In the genomic region with DNA sequence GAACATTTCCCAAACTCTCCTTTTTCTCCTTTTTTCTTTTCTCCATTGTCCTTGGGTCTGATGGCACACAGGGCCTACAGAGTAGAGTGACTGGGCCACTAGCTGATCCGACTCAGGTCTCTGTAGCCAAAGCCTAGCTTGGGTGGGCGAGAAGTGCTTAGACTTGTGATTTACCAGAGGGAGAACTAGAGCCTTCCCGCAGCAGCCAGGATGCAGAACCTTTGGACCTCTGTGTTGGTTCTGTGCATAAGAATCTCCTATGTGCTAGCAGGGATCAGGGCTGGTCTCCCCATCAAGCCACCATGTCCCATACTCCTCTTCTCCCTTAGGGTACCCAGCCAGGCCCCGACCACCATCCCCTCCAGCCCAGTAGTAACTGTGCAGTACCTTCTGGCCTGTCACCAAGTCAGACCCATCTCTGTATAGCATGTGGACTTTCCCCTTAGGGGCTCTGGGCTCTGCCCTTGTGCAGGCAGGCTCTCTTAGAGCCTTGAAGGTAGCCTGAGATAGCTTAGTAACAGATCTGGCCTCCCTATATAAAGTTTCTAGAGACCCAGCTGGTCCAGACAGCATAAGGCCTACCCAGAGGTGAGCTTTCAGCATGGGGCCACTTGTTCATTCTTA, we compare ENCODE assay signal across 8 mouse cellular contexts.
DNase-seq lines count a peak whose midpoint lies in the region; ATAC-seq lines count a peak whose summit lies in the region.

No protein-coding gene starts in this region.

- no peaks in the 10 kb centered on the region for H3K27me3 ChIP-seq in hindbrain, embryonic 11.5 days (ENCODE audit: control insufficient read depth, insufficient read depth, low read length)
- no peaks in the 10 kb centered on the region for H3K27me3 ChIP-seq in midbrain, embryonic 11.5 days (ENCODE audit: control insufficient read depth, insufficient read depth, low read length)

- no peak overlapping the region for H3K4me2 ChIP-seq in hindbrain, embryonic 11.5 days (replicated peaks; ENCODE audit: low read depth, low read length)
- H3K4me2 ChIP-seq in midbrain, embryonic 11.5 days = no peak overlapping the region

- H3K36me3 ChIP-seq in hindbrain, embryonic 11.5 days (ENCODE audit: control insufficient read depth, insufficient read depth, low read length) = no peaks in the 10 kb centered on the region
- H3K36me3 ChIP-seq in midbrain, embryonic 11.5 days (ENCODE audit: control insufficient read depth, insufficient read depth, low read length) = no peaks in the 10 kb centered on the region

- H3K27ac ChIP-seq in brown adipose tissue, adult 24 weeks (replicated peaks; ENCODE audit: low read depth, low read length) = peak overlapping the region; percentile 86
- H3K27ac ChIP-seq in hindbrain, embryonic 11.5 days (ENCODE audit: low read depth, low read length) = peak overlapping the region; percentile 97
- peak overlapping the region; percentile 98 for H3K27ac ChIP-seq in midbrain, embryonic 11.5 days (ENCODE audit: low read depth, low read length)

- no peak overlapping the region for H3K4me3 ChIP-seq in brown adipose tissue, adult 24 weeks (ENCODE audit: insufficient read depth, low read depth, low read length)
- H3K4me3 ChIP-seq in hindbrain, embryonic 11.5 days (ENCODE audit: low read depth, low read length) = no peak overlapping the region
- H3K4me3 ChIP-seq in midbrain, embryonic 11.5 days (ENCODE audit: low read depth, low read length) = no peak overlapping the region

- peak overlapping the region; percentile 65 for H3K9ac ChIP-seq in hindbrain, embryonic 11.5 days (ENCODE audit: low read depth, low read length)
- peak overlapping the region; percentile 87 for H3K9ac ChIP-seq in midbrain, embryonic 11.5 days (ENCODE audit: low read length)

- WGBS in hindbrain, embryonic 11.5 days = 61% methylated on average over 4 of the region's 4 CpGs
- 57% methylated on average over 4 of the region's 4 CpGs for WGBS in midbrain, embryonic 11.5 days

- H3K9me3 ChIP-seq in hindbrain, embryonic 11.5 days (ENCODE audit: control insufficient read depth, low read length) = no peaks in the 10 kb centered on the region
- H3K9me3 ChIP-seq in midbrain, embryonic 11.5 days (ENCODE audit: control insufficient read depth, low read length) = peaks cover 5% of the 10 kb centered on the region; the same call in 1 of the 2 replicates

- H3K4me1 ChIP-seq in brown adipose tissue, adult 24 weeks (ENCODE audit: control insufficient read depth, insufficient read depth, insufficient read length, low read length) = peaks cover 23% of the 10 kb centered on the region
- H3K4me1 ChIP-seq in hindbrain, embryonic 11.5 days (replicated peaks; ENCODE audit: control insufficient read depth, insufficient read depth, low read length) = peaks cover 39% of the 10 kb centered on the region
- peaks cover 57% of the 10 kb centered on the region for H3K4me1 ChIP-seq in midbrain, embryonic 11.5 days (ENCODE audit: control insufficient read depth, insufficient read depth, low read length)

- no peak for ATAC-seq in hindbrain, embryonic 11.5 days (ENCODE audit: low FRiP score)
- no peak for ATAC-seq in midbrain, embryonic 11.5 days (ENCODE audit: low FRiP score)
- ATAC-seq in megakaryocyte progenitor cell, adult 5-6 weeks (replicated peaks; ENCODE audit: poor library complexity) = no peak

- DNase-seq in heart, adult 11 months = peak; percentile 94
- no peak for DNase-seq in heart, adult 9 months (ENCODE audit: low spot score in 2 of 2)
- DNase-seq in hindbrain, embryonic 11.5 days (ENCODE audit: low spot score) = peak; percentile 32
- DNase-seq in midbrain, embryonic 11.5 days (ENCODE audit: low spot score, missing footprints) = peak; percentile 88
- DNase-seq in right cerebral cortex, adult 2 months (ENCODE audit: low spot score in 2 of 2) = no peak
- no peak for DNase-seq in ovary, postnatal 36 days (ENCODE audit: low spot score)

Comparison
In these comparisons a context has a peak if more than half of its experiments do, and no peak if none do; other contexts are left out.
1. DNase-seq: peak in heart, adult 11 months (single experiment), hindbrain, embryonic 11.5 days (single experiment) and midbrain, embryonic 11.5 days (single experiment); none in heart, adult 9 months (0 of 2), right cerebral cortex, adult 2 months (0 of 2) and ovary, postnatal 36 days (single experiment).
2. Peak in every context shown above with its lines, with median percentiles within 50 percentile points of each other: H3K27ac ChIP-seq.